Mouse (Mus musculus) lung, postnatal 0 days (tissue): ENCODE measurements around the gene Fam169b.

Experiments
- CTCF ChIP-seq: IDR thresholded peaks from 2 replicates; pipeline ENCODE4 v1.5.1; 2016; ENCODE audit warnings: antibody characterized with exemption, mild to moderate bottlenecking
- EP300 ChIP-seq: IDR thresholded peaks from 2 replicates; pipeline ENCODE4 v1.6.1; 2016; ENCODE audit warnings: antibody characterized with exemption, mild to moderate bottlenecking, control low read depth

DNA sequence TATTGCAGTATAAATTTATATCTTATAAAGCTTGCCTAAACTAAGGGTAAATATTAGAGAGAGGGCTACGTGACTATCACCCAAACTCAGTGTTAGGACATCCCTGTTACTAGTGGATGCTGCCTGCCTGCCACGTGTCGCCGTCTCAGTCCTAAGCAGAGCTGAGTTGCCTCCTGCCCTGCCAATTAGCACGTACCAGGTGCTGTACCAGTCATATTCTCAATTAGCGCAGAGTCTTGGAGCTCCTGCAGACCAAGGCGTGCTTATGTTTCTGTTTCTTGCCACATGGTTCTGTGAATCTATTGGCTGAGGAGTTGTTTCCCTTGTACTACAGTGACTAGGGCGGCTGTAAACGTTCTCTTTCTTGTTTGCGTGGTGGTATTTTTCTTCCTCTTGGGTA lies 72.3 kb downstream of the Fam169b start:
- TF ChIP-seq EP300, result no peak
- no peak for TF ChIP-seq CTCF
